Mouse (Mus musculus): ENCODE results near the gene Cox6b2. TPM values are rescaled to one million over a fixed set of nuclear protein-coding genes. Genes with fewer than 3 reads are reported as not detected.
A peak's percentile ranks its signal among the peaks of the same experiment; 100 is the strongest.

The Cox6b2 gene
- polyA plus RNA-seq, 2 experiments: 81.9 to 119 TPM

DNA sequence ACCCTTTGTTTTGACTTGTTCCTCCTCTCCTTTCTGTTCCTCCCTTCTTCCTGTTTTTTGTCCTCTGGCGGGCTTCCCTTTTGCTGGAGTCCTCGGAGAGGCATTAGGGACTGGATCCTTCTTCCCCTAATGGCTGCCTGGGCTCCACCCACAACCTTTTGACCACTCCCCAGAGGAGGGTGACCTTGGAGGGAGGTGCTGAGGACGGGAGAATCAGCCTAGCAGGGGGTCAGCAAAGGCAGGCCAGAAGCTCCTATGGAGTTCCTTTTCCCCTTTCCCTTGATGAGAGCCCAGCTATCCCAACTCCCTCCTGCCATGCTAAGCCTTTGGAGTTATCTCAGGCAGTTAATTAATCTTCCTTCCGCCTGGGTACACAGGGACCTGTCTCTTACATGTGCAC lies 11.7 kb downstream of the Cox6b2 start:
- H3K4me3 ChIP-seq (ENCODE audit: insufficient read depth in 1 of 2, low read depth in 2 of 2, low read length in 2 of 2): peak overlapping the region; percentile 69 to 99
- no peaks in the 10 kb centered on the region for H3K27me3 ChIP-seq (ENCODE audit: control insufficient read depth, insufficient read depth, low read length)
- WGBS (ENCODE audit: insufficient replicate concordance): 3% methylated on average over 4 of the region's 4 CpGs
- peak; percentile 53 for ATAC-seq (ENCODE audit: insufficient read depth)
- peak overlapping the region; percentile 95 for H3K4me2 ChIP-seq (ENCODE audit: low read depth)
- DNase-seq (ENCODE audit: low read depth in 3 of 3, low spot score in 3 of 3): peak; percentile 63 to 79 (median 67)
- peak overlapping the region; percentile 76 for H3K9ac ChIP-seq (replicated peaks)
- H3K9me3 ChIP-seq (ENCODE audit: control insufficient read depth, low read length): no peaks in the 10 kb centered on the region
- TF ChIP-seq EP300 (IDR thresholded peaks at IDR 0.05; ENCODE audit: low read depth): no peak
- no peak for TF ChIP-seq CTCF (IDR thresholded peaks at IDR 0.05; ENCODE audit: low read depth)
- peak overlapping the region; percentile 74 for H3K27ac ChIP-seq
- peaks cover 43 to 49% of the 10 kb centered on the region in 2 experiments for H3K4me1 ChIP-seq (replicated peaks; ENCODE audit: control insufficient read depth in 2 of 2, insufficient read depth in 2 of 2, low read length in 1 of 2)
- H3K36me3 ChIP-seq (replicated peaks; ENCODE audit: control insufficient read depth, insufficient read depth, low read depth): peaks cover 9% of the 10 kb centered on the region

DNA sequence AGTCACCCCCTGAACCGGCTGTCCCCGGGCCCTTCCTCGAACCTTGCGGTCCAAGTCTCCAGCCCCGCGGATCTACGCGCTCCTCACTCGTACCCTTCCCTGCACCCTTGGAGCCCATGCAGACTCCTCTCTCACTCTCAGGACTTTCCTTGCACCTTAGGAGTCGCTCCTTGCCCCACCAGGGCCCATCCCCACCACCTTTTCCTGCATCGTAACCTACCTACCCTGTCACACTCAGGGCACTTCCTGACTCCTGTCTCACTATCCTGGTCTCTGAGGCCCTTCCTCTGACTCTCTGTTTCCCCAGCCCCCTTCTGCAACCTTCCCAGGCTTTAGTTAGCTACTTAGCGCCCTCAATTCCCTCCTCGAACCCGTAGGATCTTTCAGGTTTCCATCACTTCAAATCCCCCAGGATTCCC lies 12.6 kb downstream of the Cox6b2 start:
- peaks cover 37 to 41% of the 10 kb centered on the region in 2 experiments for H3K4me1 ChIP-seq (replicated peaks; ENCODE audit: control insufficient read depth in 2 of 2, insufficient read depth in 2 of 2, low read length in 1 of 2)
- H3K27me3 ChIP-seq (ENCODE audit: control insufficient read depth, insufficient read depth, low read length): no peaks in the 10 kb centered on the region
- peak overlapping the region; percentile 74 for H3K27ac ChIP-seq
- H3K36me3 ChIP-seq (replicated peaks; ENCODE audit: control insufficient read depth, insufficient read depth, low read depth): peaks cover 4% of the 10 kb centered on the region
- ATAC-seq (ENCODE audit: insufficient read depth) (peak; percentile 11), DNase-seq (ENCODE audit: low read depth in 3 of 3, low spot score in 3 of 3) (no peak)
- WGBS (ENCODE audit: insufficient replicate concordance): under 1% methylated on average over 14 of the region's 14 CpGs
- H3K9ac ChIP-seq (replicated peaks): peak overlapping the region; percentile 76
- H3K9me3 ChIP-seq (ENCODE audit: control insufficient read depth, low read length): no peaks in the 10 kb centered on the region
- TF ChIP-seq CTCF (IDR thresholded peaks at IDR 0.05; ENCODE audit: low read depth): no peak
- no peak for TF ChIP-seq EP300 (IDR thresholded peaks at IDR 0.05; ENCODE audit: low read depth)
- peak overlapping the region; percentile 69 to 99 for H3K4me3 ChIP-seq (ENCODE audit: insufficient read depth in 1 of 2, low read depth in 2 of 2, low read length in 2 of 2)
- H3K4me2 ChIP-seq (ENCODE audit: low read depth): peak overlapping the region; percentile 95

DNA sequence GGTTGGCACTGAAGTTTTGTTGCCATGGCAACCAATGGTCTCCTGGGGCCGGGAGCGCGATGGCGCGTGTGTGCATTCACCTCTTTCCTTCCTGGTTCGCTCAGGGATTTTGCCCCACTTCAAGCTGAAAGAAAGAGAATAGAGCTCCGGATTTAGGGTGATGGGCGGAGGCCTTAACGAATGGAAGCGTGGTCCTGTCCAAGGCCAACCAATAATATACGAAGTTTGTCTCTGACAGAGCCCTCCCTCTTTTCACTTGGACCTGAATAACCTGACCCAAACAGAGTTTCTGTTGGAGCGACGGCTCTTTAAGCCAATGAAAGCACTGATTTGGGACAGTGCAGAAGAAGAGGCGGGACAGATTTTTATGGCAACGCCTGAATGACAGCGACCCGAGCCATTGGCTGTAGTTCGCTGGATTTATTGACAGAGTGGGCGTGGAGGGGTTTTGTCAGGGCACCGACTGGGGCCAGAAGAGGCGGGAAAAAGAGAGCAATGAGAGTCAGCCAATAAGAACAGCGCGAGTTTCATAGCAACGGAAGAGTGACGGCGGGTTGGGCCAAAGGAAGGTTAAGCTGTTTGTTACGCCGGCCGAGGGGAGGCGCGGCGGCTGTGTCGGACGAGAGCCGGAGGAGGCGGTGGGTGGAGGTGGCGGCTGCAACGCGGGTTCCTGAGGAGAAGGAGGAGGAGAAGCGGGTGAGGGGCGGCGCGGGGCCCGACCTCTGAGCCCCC lies 13.2 kb downstream of the Cox6b2 start, which contains the start of gene Kmt5c:
Gene Kmt5c (plus strand): TSS at position 572 of the 732 bp plus-strand sequence.
- Histone ChIP-seq H3K27ac (peak within 1 kb of the TSS; percentile 74), H3K9me3 (ENCODE audit: control insufficient read depth, low read length) (no peaks in the 10 kb centered on the region), H3K4me2 (ENCODE audit: low read depth) (peak within 1 kb of the TSS; percentile 95), H3K27me3 (ENCODE audit: control insufficient read depth, insufficient read depth, low read length) (no peaks in the 10 kb centered on the region), H3K4me3 (ENCODE audit: insufficient read depth in 1 of 2, low read depth in 2 of 2, low read length in 2 of 2) (peak within 1 kb of the TSS; percentile 69 to 99), H3K36me3 (replicated peaks; ENCODE audit: control insufficient read depth, insufficient read depth, low read depth) (peaks cover 3% of the 10 kb centered on the region), H3K4me1 (replicated peaks; ENCODE audit: control insufficient read depth in 2 of 2, insufficient read depth in 2 of 2, low read length in 1 of 2) (peaks cover 32 to 36% of the 10 kb centered on the region in 2 experiments), H3K9ac (replicated peaks) (peak within 1 kb of the TSS; percentile 76)
- ATAC-seq (ENCODE audit: insufficient read depth) (peak; percentile 86), DNase-seq (ENCODE audit: low read depth in 3 of 3, low spot score in 3 of 3) (peak; percentile 98 to 99 (median 99))
- WGBS (ENCODE audit: insufficient replicate concordance): under 1% methylated on average over 37 of the region's 44 CpGs
- TF ChIP-seq CTCF (IDR thresholded peaks at IDR 0.05; ENCODE audit: low read depth): peak; percentile 64
- peak; percentile 38; the same call in 1 of the 2 replicates for TF ChIP-seq EP300 (IDR thresholded peaks at IDR 0.05; ENCODE audit: low read depth)

DNA sequence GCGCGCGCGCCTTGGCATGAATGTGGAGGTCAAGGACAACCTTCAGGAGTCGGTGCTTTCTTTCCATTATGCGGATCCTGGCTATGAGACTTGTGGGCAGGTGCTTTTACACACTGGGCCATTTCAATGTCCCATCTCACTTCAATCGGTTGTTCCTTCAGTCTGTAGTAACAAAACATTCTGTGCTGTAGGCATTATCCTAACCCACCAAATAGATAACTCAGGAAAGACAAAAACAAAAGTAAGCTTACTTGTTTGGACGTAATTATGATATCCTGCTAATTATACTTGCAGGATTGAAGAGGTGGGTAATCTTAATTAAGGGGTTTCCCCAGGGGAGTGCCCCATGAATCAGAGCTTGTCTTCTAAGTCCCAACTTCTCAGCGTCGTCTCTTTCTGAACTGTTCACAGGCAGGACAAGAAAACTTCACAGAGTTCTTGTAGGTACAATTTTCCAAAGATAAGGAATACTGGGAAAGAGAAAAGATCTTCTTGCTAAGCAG lies 13.8 kb downstream of the Cox6b2 start:
- Histone ChIP-seq H3K4me1 (replicated peaks; ENCODE audit: control insufficient read depth in 2 of 2, insufficient read depth in 2 of 2, low read length in 1 of 2) (peaks cover 26 to 30% of the 10 kb centered on the region in 2 experiments), H3K27me3 (ENCODE audit: control insufficient read depth, insufficient read depth, low read length) (no peaks in the 10 kb centered on the region), H3K36me3 (replicated peaks; ENCODE audit: control insufficient read depth, insufficient read depth, low read depth) (no peaks in the 10 kb centered on the region; the same call in none of the 2 replicates), H3K27ac (no peak overlapping the region; the same call in 1 of the 2 replicates), H3K9ac (replicated peaks) (0 out of 2 replicates have a peak overlapping the region, but pooled peaks have one; percentile 7), H3K4me3 (ENCODE audit: insufficient read depth in 1 of 2, low read depth in 2 of 2, low read length in 2 of 2) (peak overlapping the region; percentile 50 to 69), H3K4me2 (ENCODE audit: low read depth) (peak overlapping the region; percentile 95), H3K9me3 (ENCODE audit: control insufficient read depth, low read length) (no peaks in the 10 kb centered on the region)
- DNase-seq (ENCODE audit: low read depth in 3 of 3, low spot score in 3 of 3) (no peak), ATAC-seq (ENCODE audit: insufficient read depth) (no peak)
- TF ChIP-seq EP300 (IDR thresholded peaks at IDR 0.05; ENCODE audit: low read depth) (no peak), CTCF (IDR thresholded peaks at IDR 0.05; ENCODE audit: low read depth) (no peak)
- 58% methylated on average over 10 of the region's 10 CpGs for WGBS (ENCODE audit: insufficient replicate concordance)

DNA sequence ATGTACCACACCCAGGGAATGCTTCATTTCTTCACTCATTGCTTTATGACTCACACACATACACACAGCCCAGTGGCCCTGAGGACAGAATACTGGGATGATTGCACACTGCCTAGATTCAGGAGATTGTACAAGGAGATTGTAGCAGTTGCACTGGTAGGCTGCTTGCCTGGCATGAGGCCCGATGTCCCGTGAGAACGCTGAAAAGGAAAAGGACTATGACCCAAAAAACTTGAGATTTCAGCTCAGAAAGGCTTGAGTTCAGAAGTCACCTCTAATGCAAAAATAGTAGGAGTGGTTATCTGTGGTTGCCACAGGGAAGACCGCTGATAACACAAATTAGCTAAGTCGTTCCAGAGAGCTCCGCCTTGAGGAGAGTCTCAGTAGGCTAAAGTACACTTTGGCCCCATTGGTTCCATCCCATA lies 19.9 kb downstream of the Cox6b2 start:
- Histone ChIP-seq H3K4me3 (ENCODE audit: insufficient read depth in 1 of 2, low read depth in 2 of 2, low read length in 2 of 2) (no peak overlapping the region), H3K4me2 (ENCODE audit: low read depth) (peak overlapping the region; percentile 34), H3K27me3 (ENCODE audit: control insufficient read depth, insufficient read depth, low read length) (no peaks in the 10 kb centered on the region), H3K4me1 (replicated peaks; ENCODE audit: control insufficient read depth in 2 of 2, insufficient read depth in 2 of 2, low read length in 1 of 2) (peaks cover 12 to 14% of the 10 kb centered on the region in 2 experiments), H3K9me3 (ENCODE audit: control insufficient read depth, low read length) (no peaks in the 10 kb centered on the region), H3K9ac (replicated peaks) (peak overlapping the region; percentile 20; the same call in 1 of the 2 replicates), H3K36me3 (replicated peaks; ENCODE audit: control insufficient read depth, insufficient read depth, low read depth) (no peaks in the 10 kb centered on the region), H3K27ac (peak overlapping the region; percentile 46; the same call in 1 of the 2 replicates)
- ATAC-seq (ENCODE audit: insufficient read depth): peak; percentile 82
- WGBS (ENCODE audit: insufficient replicate concordance): 21% methylated on average over 6 of the region's 6 CpGs
- peak; percentile 53; the same call in 1 of the 2 replicates for TF ChIP-seq CTCF (IDR thresholded peaks at IDR 0.05; ENCODE audit: low read depth)
- TF ChIP-seq EP300 (IDR thresholded peaks at IDR 0.05; ENCODE audit: low read depth): peak; percentile 66
- DNase-seq (ENCODE audit: low read depth in 3 of 3, low spot score in 3 of 3): no peak

Measured in liver, embryonic 14.5 days (tissue).